Mouse (Mus musculus) lung, embryonic 16.5 days (tissue): ENCODE data around the gene Fam72a. TPM values are rescaled to one million over a fixed set of nuclear protein-coding genes. Genes with fewer than 3 reads are reported as not detected.
A peak's percentile ranks its signal among the peaks of the same experiment; 100 is the strongest.

Experiments
- ATAC-seq: fragments of 200-750 bp; cut with Nextera tagmentation; 2 replicates; pipeline ENCODE4 v1.8.0; 2017; ENCODE audit warnings: low read depth, mild to moderate bottlenecking, moderate library complexity
- H3K27ac ChIP-seq: fragments of 300-500 bp; sonication (generic); 2 replicates; pipeline ENCODE4 v1.5.1; 2014; ENCODE audit warnings: mild to moderate bottlenecking, control low read depth, low read length
- H3K27me3 ChIP-seq: fragments of 300-500 bp; sonication (generic); 2 replicates; pipeline ENCODE4 v1.6.1; 2014; ENCODE audit warnings: low read depth, low read length, mixed read lengths; ENCODE audit not compliant: control insufficient read depth, insufficient read depth
- H3K36me3 ChIP-seq: fragments of 300-500 bp; sonication (generic); 2 replicates; pipeline ENCODE4 v1.6.1; 2014; ENCODE audit warnings: low read length; ENCODE audit not compliant: control insufficient read depth, insufficient read depth
- H3K4me1 ChIP-seq: fragments of 300-500 bp; sonication (generic); replicated peaks from 2 replicates; pipeline ENCODE4 v1.6.1; 2014; ENCODE audit warnings: low read length, mixed read lengths; ENCODE audit not compliant: control insufficient read depth, insufficient read depth
- H3K4me2 ChIP-seq: fragments of 300-500 bp; sonication (generic); 2 replicates; pipeline ENCODE4 v1.6.1; 2014; ENCODE audit warnings: low read depth, low read length, control low read depth
- H3K4me3 ChIP-seq: fragments of 300-500 bp; sonication (generic); 2 replicates; pipeline ENCODE4 v1.5.1; 2014; ENCODE audit warnings: mild to moderate bottlenecking, low read length, control low read depth
- H3K9ac ChIP-seq: fragments of 300-500 bp; sonication (generic); 2 replicates; pipeline ENCODE4 v1.6.1; 2014; ENCODE audit warnings: low read length, control low read depth
- H3K9me3 ChIP-seq: fragments of 300-500 bp; sonication (generic); 2 replicates; pipeline ENCODE4 v1.6.1; 2016; ENCODE audit warnings: low read length; ENCODE audit not compliant: control insufficient read depth
- WGBS: fragments of 180-500 bp; shearing (Covaris S2); extraction: QIAGEN DNeasy Blood & Tissue Kit; methylation state at CpG from one replicate; pipeline ENCODE4 v1.1.7; 2014; 5-methylcytosine and 5-hydroxymethylcytosine counted together
- polyA plus RNA-seq: library from polyadenylated mRNA; unstranded; fragments of >200 nt; fragmentation: Nextera tagmentation; extraction: Ambion mirVana; gene quantifications from 2 replicates; pipeline ENCODE4 v1.2.1, GENCODE M21; 2015

Gene Fam72a
- polyA plus RNA-seq, 1 experiment from 2014 or later, result 2.2 TPM

DNA sequence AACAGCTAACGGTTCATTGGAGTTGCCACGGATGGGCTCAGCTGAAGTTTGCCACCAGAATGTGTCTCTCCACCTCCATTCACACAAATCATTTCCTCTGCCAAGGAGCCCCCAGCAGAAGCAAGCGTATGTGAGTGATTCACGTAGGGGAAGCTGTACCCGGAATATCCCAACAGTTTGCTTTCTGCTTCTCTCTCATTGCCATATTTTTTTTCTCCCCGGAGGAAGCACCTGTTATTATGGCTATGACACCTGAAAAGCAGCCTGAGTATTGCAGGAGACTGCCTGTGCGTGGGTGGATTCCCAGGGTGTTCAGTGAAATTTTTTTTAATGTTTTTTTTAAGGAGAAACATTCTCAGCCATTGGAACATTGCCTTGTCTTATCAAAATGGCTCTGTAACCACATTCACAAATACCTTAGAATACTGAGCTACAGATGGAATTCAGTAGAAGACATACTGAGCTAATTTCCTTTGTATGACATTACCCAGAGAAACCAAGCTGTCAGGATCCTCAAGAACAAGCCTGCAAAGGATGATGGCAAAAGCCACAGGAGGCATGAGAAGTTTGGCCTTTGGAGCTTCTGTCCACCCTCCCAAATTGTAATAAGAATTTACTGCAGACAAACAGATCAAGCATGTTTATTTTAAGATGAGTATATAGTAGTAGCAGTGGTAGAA, 16.3 kb downstream of the Fam72a start:
- peaks cover 6% of the 10 kb centered on the region; the same call in 1 of the 2 replicates for H3K4me1 ChIP-seq
- ATAC-seq, result no peak
- no peaks in the 10 kb centered on the region for H3K9me3 ChIP-seq

GRCm38 (mm10) chr1:131546798-131547690, 19.3 kb downstream of the Fam72a start:
- peaks cover 6% of the 10 kb centered on the region; the same call in 1 of the 2 replicates for H3K4me1 ChIP-seq
- no peak for ATAC-seq
- H3K9ac ChIP-seq, result no peak overlapping the region
- no peaks in the 10 kb centered on the region for H3K9me3 ChIP-seq
- H3K27ac ChIP-seq, result no peak overlapping the region
- no peaks in the 10 kb centered on the region for H3K27me3 ChIP-seq
- H3K4me3 ChIP-seq, result no peak overlapping the region
- H3K36me3 ChIP-seq, result no peaks in the 10 kb centered on the region
- no peak overlapping the region for H3K4me2 ChIP-seq
- 60% methylated on average over 13 of the region's 13 CpGs for whole genome bisulfite sequencing

More for the DNA sequence above, 16.3 kb downstream of the Fam72a start:
- WGBS, result 75% methylated on average over 7 of the region's 7 CpGs
- Histone ChIP-seq H3K27me3 (no peaks in the 10 kb centered on the region), H3K27ac (no peak overlapping the region), H3K4me2 (no peak overlapping the region), H3K9ac (no peak overlapping the region), H3K4me3 (no peak overlapping the region), H3K36me3 (no peaks in the 10 kb centered on the region)

GRCm38 (mm10) chr1:131548494-131549365, 21.0 kb downstream of the Fam72a start:
- H3K4me1 ChIP-seq, result peaks cover 6% of the 10 kb centered on the region; the same call in 1 of the 2 replicates
- H3K27ac ChIP-seq, result 0 out of 2 replicates have a peak overlapping the region, but pooled peaks have one; percentile 43
- no peak overlapping the region for H3K4me3 ChIP-seq
- no peaks in the 10 kb centered on the region for H3K27me3 ChIP-seq
- 0 out of 2 replicates have a peak overlapping the region, but pooled peaks have one; percentile 20 for H3K9ac ChIP-seq
- no peaks in the 10 kb centered on the region for H3K9me3 ChIP-seq
- no peak overlapping the region for H3K4me2 ChIP-seq
- no peaks in the 10 kb centered on the region for H3K36me3 ChIP-seq
- ATAC-seq, result peak; percentile 67
- WGBS, result 36% methylated on average over 8 of the region's 8 CpGs

GRCm38 (mm10) chr1:131551956-131552355, 24.3 kb downstream of the Fam72a start:
- H3K4me2 ChIP-seq, result no peak overlapping the region
- H3K4me1 ChIP-seq, result peaks cover 6% of the 10 kb centered on the region; the same call in 1 of the 2 replicates
- no peak overlapping the region for H3K27ac ChIP-seq
- no peak overlapping the region for H3K4me3 ChIP-seq
- ATAC-seq, result no peak
- H3K9me3 ChIP-seq, result no peaks in the 10 kb centered on the region
- no peak overlapping the region for H3K9ac ChIP-seq
- WGBS, result 91% methylated on average over 2 of the region's 2 CpGs
- no peaks in the 10 kb centered on the region for H3K27me3 ChIP-seq
- no peaks in the 10 kb centered on the region for H3K36me3 ChIP-seq

DNA sequence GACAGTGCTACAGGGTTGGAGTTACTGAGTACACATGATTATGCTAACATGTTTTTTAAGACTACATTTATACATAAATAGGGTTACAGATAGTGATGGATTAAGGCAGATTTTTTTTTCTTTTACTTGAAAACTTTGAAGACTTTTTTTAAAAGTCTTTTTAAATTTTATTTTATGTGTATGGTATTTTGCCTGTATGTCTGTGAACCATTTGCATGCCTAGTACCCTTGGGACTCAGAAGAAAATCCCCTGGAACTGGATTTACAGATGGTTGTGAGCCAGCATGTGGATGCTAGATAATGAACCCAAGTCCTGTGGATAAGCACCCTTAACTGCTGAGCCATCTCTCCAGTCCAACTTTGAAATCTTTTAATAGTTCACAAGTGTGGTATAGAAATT, 25.7 kb downstream of the Fam72a start:
- Histone ChIP-seq H3K4me2 (no peak overlapping the region), H3K4me1 (peaks cover 6% of the 10 kb centered on the region; the same call in 1 of the 2 replicates), H3K4me3 (no peak overlapping the region), H3K36me3 (no peaks in the 10 kb centered on the region), H3K27me3 (no peaks in the 10 kb centered on the region), H3K9ac (no peak overlapping the region), H3K27ac (no peak overlapping the region), H3K9me3 (no peaks in the 10 kb centered on the region)
- ATAC-seq, result no peak

DNA sequence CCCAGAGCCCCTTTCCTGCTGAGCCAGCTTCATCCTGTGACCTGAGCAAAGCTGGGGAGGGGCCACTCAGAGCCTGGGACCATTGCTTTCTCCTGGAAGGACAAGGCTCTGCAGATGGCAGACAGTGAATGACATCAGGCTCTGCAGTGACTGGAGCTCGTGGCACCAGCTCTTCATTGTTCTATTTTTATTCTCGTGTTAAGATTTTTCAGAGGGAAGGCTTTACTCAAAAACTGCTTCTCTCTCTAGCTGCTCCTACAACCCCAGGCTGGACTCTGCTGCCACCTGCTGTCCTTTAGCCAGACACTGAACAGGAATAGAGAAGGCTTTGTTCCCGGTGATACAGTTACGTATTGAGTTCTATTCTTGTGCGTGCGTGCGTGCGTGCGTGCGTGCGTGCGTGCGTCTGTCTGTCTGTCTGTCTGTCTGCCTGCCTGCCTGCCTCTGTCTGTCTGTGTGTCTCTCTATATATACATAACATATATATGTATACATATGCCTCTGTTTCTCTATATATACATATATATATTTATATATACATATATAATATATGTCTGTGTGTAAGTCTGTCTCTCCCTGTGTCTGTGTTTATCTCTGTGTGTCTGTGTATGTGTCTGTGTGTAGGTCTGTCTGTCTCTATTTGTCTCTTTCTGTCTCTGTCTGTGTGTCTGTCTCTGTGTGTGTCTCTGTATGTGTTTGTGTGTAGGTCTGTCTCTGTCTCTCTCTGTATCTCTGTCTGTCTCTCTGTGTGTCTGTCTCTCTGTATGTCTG, 27.5 kb downstream of the Fam72a start:
- peak; percentile 93 for ATAC-seq
- H3K4me3 ChIP-seq, result no peak overlapping the region

GRCm38 (mm10) chr1:131560500-131560899, 32.8 kb downstream of the Fam72a start:
- no peak overlapping the region for H3K27ac ChIP-seq
- H3K4me3 ChIP-seq, result no peak overlapping the region
- H3K9me3 ChIP-seq, result no peaks in the 10 kb centered on the region
- H3K36me3 ChIP-seq, result no peaks in the 10 kb centered on the region
- no peak overlapping the region for H3K4me2 ChIP-seq
- H3K9ac ChIP-seq, result no peak overlapping the region
- no peaks in the 10 kb centered on the region for H3K27me3 ChIP-seq
- H3K4me1 ChIP-seq, result no peaks in the 10 kb centered on the region
- ATAC-seq, result no peak

More for the DNA sequence above, 27.5 kb downstream of the Fam72a start:
- Histone ChIP-seq H3K4me2 (peak overlapping the region; percentile 30), H3K27ac (no peak overlapping the region), H3K36me3 (no peaks in the 10 kb centered on the region), H3K9me3 (no peaks in the 10 kb centered on the region), H3K27me3 (no peaks in the 10 kb centered on the region), H3K4me1 (no peaks in the 10 kb centered on the region), H3K9ac (no peak overlapping the region)
- 4% methylated on average over 13 of the region's 13 CpGs for WGBS

- no peak overlapping the region for H3K27ac ChIP-seq
- H3K27me3 ChIP-seq, result no peaks in the 10 kb centered on the region
- H3K4me3 ChIP-seq, result no peak overlapping the region
- H3K4me2 ChIP-seq, result no peak overlapping the region
- H3K4me1 ChIP-seq, result no peaks in the 10 kb centered on the region
- WGBS, result 82% methylated on average over 2 of the region's 2 CpGs
- ATAC-seq, result no peak
- no peak overlapping the region for H3K9ac ChIP-seq
- H3K9me3 ChIP-seq, result no peaks in the 10 kb centered on the region
- H3K36me3 ChIP-seq, result no peaks in the 10 kb centered on the region
Measured at GRCm38 (mm10) chr1:131562081-131562480, 34.4 kb downstream of the Fam72a start.
